19 mouse cellular contexts compared by ENCODE assay signal in genomic region chr19:47885191-47885743, GRCm38 (mm10). TPM values are rescaled to one million over a fixed set of nuclear protein-coding genes. Genes with fewer than 3 reads are reported as not detected.
A peak's percentile ranks its signal among the peaks of the same experiment; 100 is the strongest.
DNase-seq lines count a peak whose midpoint lies in the region; ATAC-seq and TF ChIP-seq lines count a peak whose summit lies in the region.
"Had no signal": no experiment of that assay in that cellular context is flagged by ENCODE, and none has a peak within 500 bp of the region (broad histone marks: within the 10 kb centered on the region; RNA-seq: fewer than 3 reads in every experiment).

No protein-coding gene starts in this region.

- no peak for TF ChIP-seq CTCF in embryonic fibroblast, embryonic 13.5 days (IDR thresholded peaks at IDR 0.05; ENCODE audit: borderline replicate concordance, insufficient read depth, low read length)

- TF ChIP-seq POLR2A in embryonic fibroblast, embryonic 13.5 days (IDR thresholded peaks at IDR 0.05; ENCODE audit: low read depth, low read length): no peak

- peak; percentile 45 for DNase-seq in kidney, postnatal 10 days
- no peak for DNase-seq in kidney, adult 9 months
- DNase-seq in lung, postnatal 25 days (ENCODE audit: low spot score): peak; percentile 62
- no peak for DNase-seq in hindbrain, embryonic 14.5 days (ENCODE audit: low spot score)
- DNase-seq in right cerebral cortex, postnatal 10 days (ENCODE audit: low spot score in 2 of 2): no peak
- no peak for DNase-seq in left cerebral cortex, postnatal 4 days
- DNase-seq: cerebellum, adult 11 months; gastrocnemius, postnatal 10 days; kidney, postnatal 14 days; layer of hippocampus, adult 9-11 months; thymus, postnatal 25 days had no signal

- WGBS in heart, embryonic 15.5 days: 40% methylated on average over 7 of the region's 7 CpGs
- WGBS in hindbrain, embryonic 14.5 days: 71% methylated on average over 7 of the region's 7 CpGs

- no peak overlapping the region for H3K9ac ChIP-seq in heart, embryonic 15.5 days
- H3K9ac ChIP-seq in hindbrain, embryonic 14.5 days: no peak overlapping the region
- H3K9ac ChIP-seq: embryonic facial prominence, embryonic 12.5 days had no signal

- peaks cover 14% of the 10 kb centered on the region for H3K4me1 ChIP-seq in embryonic fibroblast, embryonic 13.5 days (ENCODE audit: control insufficient read depth, insufficient read depth, low read length)
- H3K4me1 ChIP-seq in heart, embryonic 15.5 days (replicated peaks): peaks cover 32% of the 10 kb centered on the region
- no peaks in the 10 kb centered on the region for H3K4me1 ChIP-seq in hindbrain, embryonic 14.5 days (replicated peaks; ENCODE audit: control insufficient read depth, insufficient read depth, low read length)

- H3K4me2 ChIP-seq in heart, embryonic 15.5 days: no peak overlapping the region
- no peak overlapping the region for H3K4me2 ChIP-seq in hindbrain, embryonic 14.5 days (replicated peaks)
- H3K4me2 ChIP-seq: embryonic facial prominence, embryonic 12.5 days had no signal

- H3K4me3 ChIP-seq in embryonic fibroblast, embryonic 13.5 days (ENCODE audit: insufficient read depth, low read length): no peak overlapping the region
- H3K4me3 ChIP-seq in heart, embryonic 15.5 days: no peak overlapping the region
- H3K4me3 ChIP-seq in hindbrain, embryonic 14.5 days (replicated peaks; ENCODE audit: low read length): no peak overlapping the region
- H3K4me3 ChIP-seq: embryonic facial prominence, embryonic 12.5 days had no signal

- no peaks in the 10 kb centered on the region for H3K9me3 ChIP-seq in heart, embryonic 15.5 days (replicated peaks)
- no peaks in the 10 kb centered on the region for H3K9me3 ChIP-seq in hindbrain, embryonic 14.5 days (ENCODE audit: control insufficient read depth, low read length)
- H3K9me3 ChIP-seq: embryonic facial prominence, embryonic 12.5 days had no signal

- H3K27ac ChIP-seq in embryonic fibroblast, embryonic 13.5 days (ENCODE audit: insufficient read depth, low read length): peak overlapping the region; percentile 74
- H3K27ac ChIP-seq in heart, embryonic 15.5 days: peak overlapping the region; percentile 65
- H3K27ac ChIP-seq in hindbrain, embryonic 14.5 days: no peak overlapping the region
- H3K27ac ChIP-seq: embryonic facial prominence, embryonic 12.5 days; stomach, postnatal 0 days had no signal

- ATAC-seq in heart, embryonic 15.5 days (replicated peaks; ENCODE audit: insufficient number of reproducible peaks, insufficient read depth, low FRiP score, low read depth): peak; percentile 81
- no peak for ATAC-seq in hindbrain, embryonic 14.5 days (ENCODE audit: low FRiP score)

- no peaks in the 10 kb centered on the region for H3K27me3 ChIP-seq in heart, embryonic 15.5 days
- no peaks in the 10 kb centered on the region for H3K27me3 ChIP-seq in hindbrain, embryonic 14.5 days (ENCODE audit: control insufficient read depth, insufficient read depth, low read length)
- H3K27me3 ChIP-seq: embryonic facial prominence, embryonic 12.5 days had no signal

- intact Hi-C loops in left cerebral cortex, postnatal 4 days (cut with DNase I): no loop called here

- H3K36me3 ChIP-seq in heart, embryonic 15.5 days: no peaks in the 10 kb centered on the region
- no peaks in the 10 kb centered on the region for H3K36me3 ChIP-seq in hindbrain, embryonic 14.5 days (replicated peaks; ENCODE audit: control insufficient read depth, insufficient read depth)
- H3K36me3 ChIP-seq: embryonic facial prominence, embryonic 12.5 days had no signal

RNA-seq across cellular contexts. Expression of gene Gsto2, which starts 19.9 kb away (rescaled TPM):
- 0.98 and 3.5 TPM in 2 replicates for polyA plus RNA-seq in embryonic fibroblast, embryonic 13.5 days (2011; ENCODE audit: insufficient read length, low read depth, missing spikeins)
- polyA plus RNA-seq in heart, embryonic 15.5 days (2015; fragmentation: Nextera tagmentation; extraction: Ambion mirVana): 0.74 and 1.2 TPM in 2 replicates
- 1.2 and 1.3 TPM in 2 replicates for polyA plus RNA-seq in hindbrain, embryonic 14.5 days (2014; fragmentation: Nextera tagmentation; extraction: Ambion mirVana)
- total RNA-seq in left cerebral cortex, postnatal 4 days (2021): under 1 TPM; 0.78 to 0.93 TPM
- total RNA-seq: monocyte, adult 5-6 weeks had no signal

RNA-seq across cellular contexts. Expression of gene Gsto1, which starts 30.5 kb away (rescaled TPM):
- 340 and 673 TPM in 2 replicates for polyA plus RNA-seq in embryonic fibroblast, embryonic 13.5 days (2011; ENCODE audit: insufficient read length, low read depth, missing spikeins)
- 97.5 and 103 TPM in 2 replicates for polyA plus RNA-seq in heart, embryonic 15.5 days (2015; fragmentation: Nextera tagmentation; extraction: Ambion mirVana)
- polyA plus RNA-seq in hindbrain, embryonic 14.5 days (2014; fragmentation: Nextera tagmentation; extraction: Ambion mirVana): 127 and 135 TPM in 2 replicates
- total RNA-seq in left cerebral cortex, postnatal 4 days (2021): 10 to 100 TPM; 88.3 to 91.0 TPM

RNA-seq across cellular contexts. Expression of gene Cfap43, which starts 33.8 kb away (rescaled TPM):
- polyA plus RNA-seq in embryonic fibroblast, embryonic 13.5 days (2011; ENCODE audit: insufficient read length, low read depth, missing spikeins): not detected in 2 replicates
- 0.08 and 0.24 TPM in 2 replicates for polyA plus RNA-seq in heart, embryonic 15.5 days (2015; fragmentation: Nextera tagmentation; extraction: Ambion mirVana)
- 2.3 and 4.2 TPM in 2 replicates for polyA plus RNA-seq in hindbrain, embryonic 14.5 days (2014; fragmentation: Nextera tagmentation; extraction: Ambion mirVana)
- 1 to 10 TPM; 1.2 to 1.7 TPM for total RNA-seq in left cerebral cortex, postnatal 4 days (2021)
- total RNA-seq: gastrocnemius, postnatal 10 days had no signal
- polyA plus RNA-seq: liver, embryonic 16.5 days had no signal

RNA-seq across cellular contexts. Expression of gene Itprip, which starts 33.8 kb away (rescaled TPM):
- 21.1 and 28.2 TPM in 2 replicates for polyA plus RNA-seq in embryonic fibroblast, embryonic 13.5 days (2011; ENCODE audit: insufficient read length, low read depth, missing spikeins)
- 17.4 and 20.7 TPM in 2 replicates for polyA plus RNA-seq in heart, embryonic 15.5 days (2015; fragmentation: Nextera tagmentation; extraction: Ambion mirVana)
- polyA plus RNA-seq in hindbrain, embryonic 14.5 days (2014; fragmentation: Nextera tagmentation; extraction: Ambion mirVana): 4.1 and 5.4 TPM in 2 replicates
- total RNA-seq in left cerebral cortex, postnatal 4 days (2021): 1 to 10 TPM; 2.3 to 2.8 TPM

RNA-seq across cellular contexts. Expression of gene Cfap58, which starts 52.2 kb away (rescaled TPM):
- not detected in 2 replicates for polyA plus RNA-seq in embryonic fibroblast, embryonic 13.5 days (2011; ENCODE audit: insufficient read length, low read depth, missing spikeins)
- polyA plus RNA-seq in heart, embryonic 15.5 days (2015; fragmentation: Nextera tagmentation; extraction: Ambion mirVana): 0.09 TPM in 1 of 2 replicates, not detected in the other
- polyA plus RNA-seq in hindbrain, embryonic 14.5 days (2014; fragmentation: Nextera tagmentation; extraction: Ambion mirVana): 0.46 and 1.1 TPM in 2 replicates
- total RNA-seq in left cerebral cortex, postnatal 4 days (2021): under 1 TPM; 0.36 to 0.77 TPM
- total RNA-seq: gastrocnemius, postnatal 10 days; megakaryocyte-erythroid progenitor cell, adult 5-6 weeks; monocyte, adult 5-6 weeks had no signal
- polyA plus RNA-seq: embryonic facial prominence, embryonic 12.5 days; intestine, embryonic 14.5 days; liver, embryonic 16.5 days; stomach, postnatal 0 days had no signal

Comparison
In these comparisons a context has a peak if more than half of its experiments do, and no peak if none do; other contexts are left out.
1. DNase-seq: peak in kidney, postnatal 10 days (single experiment) and lung, postnatal 25 days (single experiment); none in kidney, adult 9 months (single experiment), hindbrain, embryonic 14.5 days (single experiment), right cerebral cortex, postnatal 10 days (0 of 2) and left cerebral cortex, postnatal 4 days (single experiment).